Mouse (Mus musculus): ENCODE measurements around the gene Sacm1l.

The Sacm1l gene

DNA sequence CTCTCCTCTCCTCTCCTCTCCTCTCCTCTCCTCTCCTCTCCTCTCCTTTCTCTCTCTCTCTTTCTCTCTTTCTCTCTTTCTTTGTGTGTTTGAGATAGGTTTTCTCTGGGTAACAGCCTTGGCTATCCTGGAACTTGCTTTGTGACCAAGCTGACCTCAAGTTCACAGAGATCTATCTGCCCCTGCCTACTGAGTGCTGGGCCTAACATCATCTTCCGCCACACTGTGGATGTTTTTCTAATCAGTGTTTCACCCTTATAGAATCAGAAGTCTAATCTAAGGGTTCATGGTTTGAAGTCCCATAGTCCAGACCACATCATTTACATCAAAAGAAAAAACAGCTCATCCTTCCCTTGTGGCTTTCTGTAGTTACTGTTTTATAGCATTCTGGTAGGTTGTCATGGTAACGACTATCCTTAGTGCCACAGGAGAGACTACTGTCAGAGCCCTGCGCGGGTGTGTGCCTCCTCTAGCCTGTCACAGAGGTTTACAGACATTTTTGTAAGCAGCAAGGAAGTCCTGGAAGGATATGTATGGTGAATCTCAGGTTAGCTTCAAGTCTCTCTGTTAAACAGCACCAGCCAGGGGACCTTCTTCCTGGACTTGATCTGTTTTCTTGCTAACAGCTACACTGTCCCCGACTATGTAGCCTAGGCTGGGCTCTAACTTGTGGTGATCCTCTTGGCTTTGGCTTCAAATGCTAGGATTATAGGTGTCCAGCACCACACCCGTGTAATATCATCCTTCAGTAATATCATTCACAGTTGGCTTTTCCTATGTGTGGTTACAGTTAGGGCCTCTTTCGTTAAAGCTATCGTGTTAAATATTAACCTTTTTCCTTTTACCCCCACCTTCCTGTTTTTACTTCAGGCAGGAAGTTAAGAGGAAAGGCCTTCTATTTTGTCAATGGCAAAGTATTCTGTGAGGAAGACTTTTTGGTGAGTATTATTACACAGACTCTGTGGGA, 19.6 kb upstream of the Sacm1l start:
- DNase-seq, result no peak

DNA sequence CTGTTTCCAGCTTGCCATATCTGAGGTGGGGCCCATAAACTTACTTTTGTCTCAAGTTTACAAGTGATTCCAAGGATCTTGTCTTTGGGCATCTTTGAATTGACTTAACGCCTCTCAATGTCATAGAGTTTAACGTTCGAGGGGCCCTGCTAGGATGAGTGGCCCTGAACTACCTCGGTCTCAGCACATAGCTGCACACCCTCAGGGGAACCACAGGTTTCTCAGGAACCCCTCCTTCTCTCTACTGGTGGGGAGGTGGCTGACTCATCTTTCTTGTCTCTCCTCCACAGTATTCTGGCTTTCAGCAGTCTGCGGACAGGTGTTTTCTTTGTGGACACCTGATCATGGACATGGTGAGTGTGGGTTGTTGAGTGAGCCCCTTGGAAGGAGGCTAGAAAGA, 18.6 kb upstream of the Sacm1l start:
- DNase-seq, result no peak

DNA sequence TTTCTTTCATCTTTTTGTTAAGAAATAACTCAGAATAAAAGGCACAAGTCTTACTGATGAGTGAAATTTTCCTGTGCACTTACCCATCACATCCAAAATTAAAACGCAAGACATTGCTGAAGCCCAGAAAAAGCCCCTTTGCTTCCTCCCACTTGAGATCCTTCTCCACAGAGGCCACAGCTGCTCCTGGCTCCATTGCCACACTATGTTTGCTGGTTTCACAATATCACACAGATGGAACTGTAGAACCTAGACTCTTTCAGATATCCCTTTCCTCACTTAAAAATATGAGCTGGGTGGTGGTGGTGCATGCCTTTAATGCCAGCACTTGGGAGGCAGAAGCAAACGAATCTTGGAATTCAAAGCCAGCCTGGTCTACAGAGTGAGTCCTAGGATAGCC, 17.1 kb upstream of the Sacm1l start:
- DNase-seq, result no peak

DNA sequence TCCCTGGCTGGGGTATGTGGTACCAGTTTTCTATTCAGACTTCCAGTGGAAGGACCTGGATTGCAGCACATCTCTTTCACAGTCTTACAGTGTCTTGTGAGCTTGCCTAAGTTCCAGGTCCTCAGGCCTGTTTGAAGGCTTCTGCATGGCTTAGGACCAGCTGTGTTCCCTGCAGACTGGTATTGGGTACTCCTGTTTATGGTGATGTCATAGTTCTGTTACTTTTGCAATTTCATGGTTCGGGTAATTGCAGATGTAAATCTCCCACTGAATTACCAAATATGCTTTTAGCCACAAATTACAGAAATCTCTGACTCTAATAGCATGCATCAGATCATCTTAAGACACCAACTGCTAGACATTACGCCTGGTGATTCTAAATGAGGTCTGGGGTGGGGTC, 14.5 kb upstream of the Sacm1l start:
- no peak for DNase-seq

DNA sequence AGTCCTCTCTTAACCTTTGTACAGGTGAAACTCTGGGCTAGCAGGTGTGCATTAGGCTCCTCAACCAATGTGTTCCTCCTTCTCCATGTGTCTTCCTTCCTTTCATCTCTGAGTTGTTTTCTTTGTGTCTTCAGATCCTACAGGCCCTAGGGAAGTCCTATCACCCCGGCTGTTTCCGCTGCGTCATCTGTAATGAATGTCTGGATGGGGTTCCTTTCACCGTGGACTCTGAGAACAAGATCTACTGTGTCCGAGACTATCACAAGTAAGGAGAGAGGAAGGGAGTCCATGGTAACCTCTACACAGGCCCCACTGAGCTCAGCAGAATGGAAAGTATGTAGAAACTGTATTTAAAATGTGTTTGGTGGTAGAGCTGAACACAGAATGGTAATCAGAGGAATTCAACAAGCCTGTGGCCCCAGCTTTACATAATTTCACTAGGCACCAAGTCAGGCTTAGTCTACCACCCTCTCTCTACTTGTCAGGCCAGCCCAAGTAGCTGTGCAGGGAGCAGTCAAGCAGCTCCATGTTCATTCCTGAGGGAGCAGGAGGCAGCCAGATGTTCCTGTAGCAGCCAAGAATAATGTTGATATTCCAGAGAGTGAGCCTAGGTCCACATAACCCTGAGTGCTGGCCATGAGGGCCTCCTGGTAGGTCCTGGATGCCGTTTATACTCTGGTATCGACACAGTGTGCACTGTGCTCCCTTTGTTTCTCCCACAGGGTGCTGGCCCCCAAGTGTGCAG, 12.7 kb upstream of the Sacm1l start:
- DNase-seq, result no peak

DNA sequence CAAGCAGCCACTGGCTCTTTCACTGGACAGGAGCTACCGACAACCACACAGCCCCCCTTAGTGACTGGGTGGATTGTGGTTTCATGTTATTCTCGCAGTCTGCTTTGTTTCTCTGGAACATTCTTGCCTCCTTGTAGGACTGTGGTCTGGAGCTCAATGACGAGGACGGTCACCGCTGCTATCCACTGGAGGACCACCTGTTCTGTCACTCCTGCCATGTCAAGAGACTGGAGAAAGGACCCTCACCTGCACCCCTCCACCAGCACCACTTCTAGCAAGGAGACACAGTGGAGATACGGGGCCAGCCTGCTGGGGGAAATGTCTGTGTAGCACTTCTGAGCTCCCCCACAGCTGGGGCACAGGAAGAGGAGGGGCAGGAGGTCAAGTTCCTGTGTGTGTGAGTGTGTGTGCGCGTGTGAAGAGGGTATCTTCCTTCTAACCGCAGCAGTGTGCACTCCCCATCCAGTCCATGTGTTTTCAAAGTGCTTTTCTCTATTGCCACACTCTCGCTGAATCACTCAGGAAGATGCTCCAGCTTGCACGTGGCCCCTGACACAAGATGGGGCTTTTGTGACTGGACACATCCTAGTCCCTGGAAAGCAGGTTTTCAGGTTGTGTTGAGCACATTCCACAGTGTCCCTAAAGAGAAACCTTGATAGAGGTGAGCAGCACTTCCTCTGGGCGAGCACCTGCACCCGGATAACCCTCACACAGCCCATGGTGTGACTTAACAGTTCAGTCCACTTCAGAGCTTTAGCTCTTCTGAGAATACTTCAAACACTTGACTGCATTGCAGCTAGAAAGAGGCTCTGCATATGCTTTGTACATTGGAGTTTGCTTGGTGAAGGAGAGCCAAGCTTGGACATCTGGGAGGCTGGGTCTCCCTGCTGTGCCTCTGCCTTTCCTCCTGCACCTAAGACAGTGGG, 10.3 kb upstream of the Sacm1l start:
- no peak for DNase-seq

DNA sequence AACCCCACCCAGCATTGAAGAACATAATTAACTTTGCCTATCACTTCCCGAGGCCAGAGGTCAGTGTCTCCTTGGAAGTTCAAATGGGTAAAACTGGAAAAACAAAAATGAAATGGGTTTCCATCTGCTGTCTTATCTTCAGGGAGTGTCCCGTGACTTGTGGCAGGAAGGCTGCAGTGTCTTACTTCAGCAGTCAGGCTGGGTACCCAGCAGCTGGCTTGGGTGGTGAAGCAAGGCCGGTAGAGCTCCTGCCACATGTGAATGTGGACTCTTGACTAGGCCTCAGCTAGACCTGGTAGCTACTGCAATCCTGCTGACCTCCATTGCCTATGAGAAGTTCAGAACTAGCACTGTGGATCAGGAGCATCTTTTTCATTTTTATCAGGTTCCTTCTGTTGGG, 8.8 kb upstream of the Sacm1l start:
- DNase-seq, result no peak

DNA sequence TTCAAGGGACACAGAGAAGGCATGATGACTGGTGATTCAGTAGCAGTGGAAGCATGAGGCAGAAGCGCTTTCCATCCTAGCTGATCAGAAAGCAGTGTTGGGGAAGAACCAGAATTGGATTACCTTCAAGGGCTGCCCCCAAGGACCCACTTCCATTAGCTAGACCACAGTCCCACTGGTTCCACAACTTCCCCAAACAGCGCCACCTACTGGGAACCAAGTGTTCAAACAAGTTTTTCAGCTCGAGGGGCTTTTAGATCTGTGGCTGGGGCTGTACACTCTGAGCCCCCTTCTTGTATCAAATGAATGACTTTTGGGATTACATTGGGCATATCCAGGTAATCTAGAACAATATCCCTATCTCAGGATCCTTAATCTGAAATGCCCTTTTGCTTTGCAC, 5.9 kb upstream of the Sacm1l start:
- DNase-seq, result peak; percentile 41

DNA sequence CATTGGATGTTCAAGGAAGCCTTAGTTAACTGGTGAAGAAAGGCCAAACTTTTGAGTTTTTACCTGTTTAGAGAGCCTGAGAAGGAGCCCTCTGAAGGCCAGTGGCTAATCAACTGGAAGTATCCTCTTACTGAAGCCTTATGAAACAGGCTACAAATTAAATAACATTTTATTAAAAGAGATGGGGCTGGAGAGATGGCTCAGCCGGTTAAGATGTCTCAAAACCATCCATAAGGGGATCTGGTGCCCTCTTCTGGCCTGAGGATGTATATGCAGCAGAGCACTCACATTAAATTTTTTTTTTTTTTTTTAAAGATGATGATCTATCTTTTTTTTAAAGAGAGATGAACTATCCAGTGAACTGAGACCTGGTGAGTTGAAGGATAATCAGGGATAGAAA, 4.5 kb upstream of the Sacm1l start:
- peak; percentile 68 for DNase-seq

DNA sequence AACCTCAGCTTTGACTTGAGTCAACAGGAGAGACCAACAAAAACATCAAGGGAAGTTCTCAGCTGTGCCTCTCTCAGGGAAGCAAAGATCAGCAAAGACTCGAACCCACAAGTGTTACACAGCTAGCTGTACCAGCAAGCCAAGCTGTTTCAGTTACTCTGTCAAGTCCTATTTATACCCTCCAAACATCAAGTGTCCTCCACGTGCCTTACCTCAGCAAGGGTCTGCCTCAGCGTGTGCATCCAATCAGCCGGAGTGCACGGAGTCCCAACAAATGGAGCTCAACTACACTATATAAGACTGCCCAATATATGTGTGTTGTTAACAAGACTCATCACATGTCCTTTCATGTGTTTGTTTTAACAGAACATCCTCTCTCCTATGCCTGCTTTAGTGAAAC, 3.1 kb upstream of the Sacm1l start:
- no peak for DNase-seq

DNA sequence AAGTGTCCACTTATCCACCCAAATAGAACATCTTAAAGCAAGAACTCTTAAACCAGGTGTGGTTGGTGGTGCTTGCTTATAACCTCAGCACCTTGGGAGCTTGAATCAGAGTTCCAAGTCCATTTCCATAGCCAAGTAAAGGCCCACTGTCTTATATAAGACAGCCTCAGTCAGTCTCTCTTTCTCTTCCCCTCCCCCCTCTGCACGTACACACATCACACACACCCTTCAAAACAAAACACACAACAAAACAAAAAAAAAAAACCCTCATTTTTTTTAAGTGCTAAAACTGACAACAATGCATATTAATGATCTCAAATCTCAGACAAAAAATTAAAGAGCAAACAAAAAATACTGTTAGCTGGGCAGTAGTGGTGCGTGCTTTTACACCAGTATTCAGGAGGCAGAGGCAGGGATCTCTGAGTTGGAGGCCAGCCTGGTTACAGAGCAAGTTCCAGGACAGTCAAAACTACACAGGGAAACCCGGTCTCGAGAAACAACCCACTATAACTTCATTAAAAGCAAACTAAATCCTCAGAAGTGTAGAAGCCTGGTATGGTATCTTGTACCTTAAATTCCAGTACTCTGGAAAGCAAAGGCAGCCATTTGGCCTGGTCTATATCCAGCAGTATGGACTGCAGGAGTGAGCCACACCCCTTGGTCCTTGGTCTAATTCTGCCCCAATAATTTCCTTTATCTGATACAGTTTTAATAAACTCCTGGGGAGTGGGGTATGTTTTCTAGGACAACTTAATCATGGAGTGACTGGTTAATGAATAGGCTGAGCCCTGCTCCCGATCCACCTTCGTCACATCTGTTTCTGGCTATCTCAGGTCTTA, 1.3 kb upstream of the Sacm1l start:
- no peak for DNase-seq

DNA sequence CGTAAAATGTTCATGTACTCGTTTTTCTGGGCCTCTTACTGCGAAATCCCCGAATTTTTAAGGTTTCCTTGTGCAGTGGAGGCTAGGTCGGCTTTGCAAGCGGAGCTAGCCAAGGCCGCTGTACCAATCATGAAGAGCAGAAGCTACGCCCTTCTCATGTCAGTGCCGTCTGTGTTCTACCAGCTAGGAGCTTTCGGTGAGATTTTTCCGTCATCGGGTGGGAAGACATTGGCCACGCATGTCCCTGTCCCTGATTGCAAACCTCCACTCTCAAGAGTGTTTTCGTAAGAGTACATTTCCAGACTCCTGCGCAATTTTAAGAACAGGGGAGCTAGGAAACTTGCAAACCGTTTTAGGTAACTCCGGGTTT, 648 bp upstream of the Sacm1l start:
- peak; percentile 41 for DNase-seq

DNA sequence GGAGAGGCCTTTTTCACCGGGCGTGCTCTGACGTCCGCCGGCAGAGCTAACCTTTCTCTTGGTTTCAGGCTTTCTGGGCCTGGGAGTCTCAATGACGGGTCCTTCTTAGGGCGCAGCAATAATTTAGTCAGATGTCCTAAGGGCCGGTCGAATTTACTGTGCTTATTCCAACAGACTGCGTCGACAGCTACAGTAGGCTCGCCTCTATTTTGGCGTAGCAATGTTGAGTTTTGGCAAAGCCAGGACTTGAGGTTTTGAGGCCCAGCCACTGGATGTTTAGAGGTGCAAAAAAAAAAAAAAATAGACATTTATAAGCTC, 558 bp downstream of the Sacm1l start:
- no peak for DNase-seq

DNA sequence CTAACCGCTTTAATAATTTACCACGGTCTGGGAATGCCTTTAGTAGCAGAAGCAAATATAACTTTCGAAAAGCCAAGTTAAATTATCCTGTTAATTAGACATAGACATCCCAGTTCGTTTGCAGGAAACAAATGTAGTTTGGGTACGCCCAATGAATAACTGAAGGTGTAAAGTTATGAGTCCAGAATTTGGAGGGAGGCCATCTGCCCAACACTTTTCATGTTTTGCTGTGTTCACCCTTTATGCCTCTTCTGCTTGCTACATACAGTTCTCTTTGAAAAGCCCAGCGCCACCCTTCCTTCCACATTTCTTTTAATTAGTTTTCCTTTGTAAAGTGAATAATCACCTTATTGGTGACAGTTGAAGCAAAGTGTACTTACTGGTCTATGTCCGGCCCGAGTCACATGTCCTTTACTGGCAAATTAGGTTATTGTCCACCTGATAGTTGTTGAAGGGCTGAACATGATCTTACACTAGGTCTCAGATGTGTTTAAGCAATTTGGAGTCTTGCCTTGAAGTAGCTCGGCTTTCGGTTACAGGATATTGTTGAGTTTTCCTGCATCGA, 1.1 kb downstream of the Sacm1l start:
- DNase-seq, result no peak

DNA sequence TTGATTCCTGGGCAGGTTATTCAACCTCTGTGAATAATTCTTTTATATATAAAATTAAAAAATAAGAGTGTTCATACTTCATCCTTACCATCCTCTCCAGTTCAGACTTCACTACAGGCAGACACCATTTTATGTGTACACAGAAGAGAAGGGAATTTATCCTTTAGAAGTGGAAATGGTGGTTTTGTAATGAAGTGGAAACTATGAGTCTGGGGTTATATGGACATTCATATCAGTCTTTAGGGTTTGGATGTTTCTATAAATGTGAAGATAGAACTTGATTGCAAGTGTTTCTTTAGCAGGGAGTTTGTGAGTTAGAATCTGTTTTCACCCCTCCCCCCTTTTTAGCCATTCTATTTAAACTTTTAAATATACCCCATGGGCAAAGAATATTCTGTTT, 1.7 kb downstream of the Sacm1l start:
- DNase-seq, result no peak

DNA sequence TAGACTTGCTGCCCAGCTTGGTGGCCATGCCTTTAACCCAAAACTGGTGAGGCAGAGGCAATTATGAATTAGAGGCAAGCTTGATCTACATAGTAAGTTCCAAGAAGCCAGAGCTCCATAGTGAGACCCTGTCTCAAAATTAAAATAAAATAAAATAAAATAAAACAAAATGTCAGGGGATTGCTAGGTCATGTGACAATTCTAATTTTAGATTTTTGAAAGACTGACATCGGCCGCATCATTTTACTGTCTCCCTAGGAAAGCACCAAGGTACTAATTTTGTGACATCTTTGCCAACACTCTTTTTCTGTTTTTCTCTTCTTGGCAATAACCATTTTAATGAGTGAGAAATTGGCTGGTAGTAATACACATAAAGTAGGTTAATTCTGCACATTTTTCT, 7.1 kb downstream of the Sacm1l start:
- no peak for DNase-seq

DNA sequence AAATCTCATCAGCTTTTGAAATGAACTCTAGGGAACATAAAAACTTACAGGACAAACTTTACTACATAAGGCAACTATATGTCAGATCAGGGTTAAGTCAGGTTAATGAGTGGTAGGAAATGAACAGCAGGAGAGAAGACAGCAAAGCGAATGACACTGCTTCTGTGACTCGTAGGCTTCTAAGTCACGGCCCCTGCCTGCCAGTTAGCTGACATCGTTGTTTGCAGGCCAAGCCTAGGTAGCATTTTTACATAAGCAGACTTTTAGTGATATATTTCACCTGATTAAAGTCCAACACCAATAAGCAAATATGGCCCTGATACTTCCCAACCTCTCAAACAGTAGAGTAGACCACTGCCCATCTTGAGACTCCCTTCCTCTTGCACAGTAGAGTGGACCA, 8.6 kb downstream of the Sacm1l start:
- DNase-seq, result no peak

DNA sequence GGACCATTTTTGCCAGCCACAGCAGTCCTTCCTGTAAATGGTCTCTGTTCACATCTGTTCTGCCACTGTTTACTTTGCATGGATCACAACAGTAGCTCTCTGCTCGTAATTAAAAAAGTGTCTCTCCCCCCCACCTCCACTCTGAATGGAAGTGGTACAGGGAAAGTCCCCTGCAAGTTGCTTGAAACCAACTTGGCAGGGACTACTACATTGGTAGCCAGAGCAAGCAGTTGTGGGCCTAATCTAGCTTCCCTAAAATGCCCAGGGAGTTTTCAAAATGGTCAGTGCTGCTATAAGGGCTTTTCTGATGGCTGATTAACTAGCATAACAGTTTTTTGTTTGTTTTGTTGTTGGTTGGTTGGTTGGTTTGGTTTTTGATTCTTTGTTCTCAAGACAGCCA, 9.5 kb downstream of the Sacm1l start:
- no peak for DNase-seq

DNA sequence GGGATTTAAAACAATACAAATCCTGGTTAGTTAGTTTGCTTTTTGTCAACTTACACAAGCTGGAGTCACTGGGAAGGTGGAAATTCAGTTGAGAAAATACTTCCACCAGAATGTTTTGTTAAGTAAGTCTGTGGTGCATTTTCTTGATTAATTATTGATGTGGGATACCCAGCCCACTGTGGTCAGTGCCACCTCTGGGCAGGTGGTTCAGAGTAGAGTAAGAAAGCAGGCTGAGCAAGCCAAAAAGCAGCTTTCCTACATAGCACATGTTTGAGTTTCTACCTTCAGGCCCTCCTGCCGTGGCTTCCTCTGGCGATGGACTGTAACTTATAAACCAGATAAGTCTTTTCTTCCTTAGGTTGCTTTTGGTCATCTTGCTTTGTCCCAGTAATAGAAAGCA, 10.3 kb downstream of the Sacm1l start:
- no peak for DNase-seq

DNA sequence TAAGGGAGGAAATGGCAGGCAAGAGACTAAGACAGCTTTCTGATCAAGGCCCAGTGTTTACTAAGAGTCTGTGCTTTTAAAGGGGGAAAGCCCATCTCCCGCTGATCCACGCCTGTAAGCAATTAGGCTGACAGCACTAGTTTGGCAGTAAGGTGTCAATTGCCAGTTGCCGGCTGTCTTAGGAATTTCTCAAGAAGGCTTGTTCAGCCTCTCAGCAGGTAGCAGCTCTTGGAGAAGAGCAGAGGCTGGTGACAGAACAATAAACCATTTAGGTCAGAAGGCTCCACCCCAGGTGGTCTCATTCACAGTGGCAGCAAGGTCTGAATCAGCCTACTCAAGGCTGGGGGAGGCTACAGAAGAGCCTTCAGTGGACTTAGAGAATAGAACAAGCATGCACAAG, 25.0 kb downstream of the Sacm1l start:
- DNase-seq, result no peak

DNA sequence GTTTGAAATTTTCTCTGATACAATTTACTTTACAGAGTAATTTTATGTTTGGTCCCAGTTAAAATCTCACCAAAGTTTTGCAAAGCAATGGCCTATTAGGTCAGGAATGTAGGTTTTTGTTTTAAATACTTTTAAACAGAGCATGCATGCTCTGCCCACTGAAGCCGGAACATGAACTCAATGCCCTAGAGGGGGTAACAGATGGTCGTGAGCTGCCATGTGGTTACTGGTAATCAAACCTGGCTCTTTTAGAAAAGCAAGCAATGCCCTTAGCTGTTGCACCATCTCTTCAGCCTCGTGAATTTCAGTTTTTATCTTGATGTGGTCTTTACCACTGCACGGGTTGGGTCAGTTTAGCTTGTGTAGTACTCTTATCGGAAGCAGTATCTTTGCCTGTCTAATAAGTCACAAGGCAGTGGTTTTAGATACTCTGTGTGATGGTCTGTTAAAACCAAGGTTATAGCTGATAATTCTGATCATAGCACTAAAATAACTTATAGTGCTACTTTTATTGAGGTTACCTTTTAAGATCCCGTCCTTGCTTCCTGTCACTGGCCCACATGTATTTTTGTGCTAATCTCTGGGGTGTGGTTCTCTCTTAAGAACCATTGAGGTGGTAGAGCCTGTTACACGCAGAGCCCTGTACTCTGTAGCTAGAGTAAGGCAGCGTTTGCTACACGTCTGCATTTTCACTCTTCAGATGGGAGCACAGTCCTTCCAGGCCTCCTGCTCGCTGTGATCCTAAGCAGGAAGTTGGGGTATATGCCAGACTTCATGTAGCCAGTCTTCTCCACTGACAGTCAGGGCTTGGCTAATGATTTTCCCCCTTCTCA, 48.0 kb downstream of the Sacm1l start:
- no peak for DNase-seq

Measured in right cerebral cortex, postnatal 14 days (tissue).